Mouse (Mus musculus): Measurements from ENCODE around the gene Mlec. TPM values are rescaled to one million over a fixed set of nuclear protein-coding genes. Genes with fewer than 3 reads are reported as not detected.

Mlec gene
- polyA plus RNA-seq, 1 experiment from 2014 or later = 53.6 TPM

GRCm38 (mm10) chr5:115099991-115100390 lies 58.0 kb downstream of the Mlec start:
- 80% methylated on average over 9 of the region's 9 CpGs for WGBS
- peaks cover 70% of the 10 kb centered on the region for H3K36me3 ChIP-seq (ENCODE audit: control insufficient read depth, insufficient read depth, low read length)
- ATAC-seq (ENCODE audit: insufficient number of reproducible peaks, insufficient read depth, low FRiP score, low read depth) = no peak
- H3K4me2 ChIP-seq (ENCODE audit: low read length) = no peak overlapping the region
- H3K4me1 ChIP-seq (ENCODE audit: control insufficient read depth in 2 of 2, insufficient read depth in 2 of 2, low read length in 2 of 2) = no peaks in the 10 kb centered on the region; a peak in 1 of 4 replicates
- H3K4me3 ChIP-seq (ENCODE audit: control insufficient read depth in 1 of 2, insufficient read depth in 1 of 2, low read depth in 1 of 2, low read length in 2 of 2) = no peak overlapping the region
- H3K27ac ChIP-seq (replicated peaks in 1 of 2; ENCODE audit: control insufficient read depth in 1 of 2, insufficient read depth in 1 of 2, low read depth in 2 of 2, low read length in 2 of 2) = no peak overlapping the region
- H3K27me3 ChIP-seq (ENCODE audit: control insufficient read depth, insufficient read depth, low read length) = no peaks in the 10 kb centered on the region
- H3K9ac ChIP-seq (ENCODE audit: low read length) = no peak overlapping the region
- no peaks in the 10 kb centered on the region for H3K9me3 ChIP-seq (ENCODE audit: control insufficient read depth, low read length)

GRCm38 (mm10) chr5:115099530-115099929 lies 58.4 kb downstream of the Mlec start:
- Histone ChIP-seq H3K27ac (replicated peaks in 1 of 2; ENCODE audit: control insufficient read depth in 1 of 2, insufficient read depth in 1 of 2, low read depth in 2 of 2, low read length in 2 of 2) (no peak overlapping the region), H3K36me3 (ENCODE audit: control insufficient read depth, insufficient read depth, low read length) (peaks cover 73% of the 10 kb centered on the region)
- no peak for ATAC-seq (ENCODE audit: insufficient number of reproducible peaks, insufficient read depth, low FRiP score, low read depth)

GRCm38 (mm10) chr5:115098195-115098594 lies 59.8 kb downstream of the Mlec start, which contains the start of gene Gm10401:
Gene Gm10401, minus strand, starts transcription at chr5:115098295.
- no peak within 1 kb of the TSS for H3K4me2 ChIP-seq (ENCODE audit: low read length)
- H3K9ac ChIP-seq (ENCODE audit: low read length) = no peak within 1 kb of the TSS
- peaks cover 74% of the 10 kb centered on the region for H3K36me3 ChIP-seq (ENCODE audit: control insufficient read depth, insufficient read depth, low read length)
- no peak for ATAC-seq (ENCODE audit: insufficient number of reproducible peaks, insufficient read depth, low FRiP score, low read depth)
- no peak within 1 kb of the TSS for H3K27ac ChIP-seq (replicated peaks in 1 of 2; ENCODE audit: control insufficient read depth in 1 of 2, insufficient read depth in 1 of 2, low read depth in 2 of 2, low read length in 2 of 2)
- 89% methylated on average over 8 of the region's 8 CpGs for WGBS
- H3K27me3 ChIP-seq (ENCODE audit: control insufficient read depth, insufficient read depth, low read length) = no peaks in the 10 kb centered on the region
- peaks cover 0 to 8% of the 10 kb centered on the region in 2 experiments; a peak in 3 of 4 replicates for H3K4me1 ChIP-seq (ENCODE audit: control insufficient read depth in 2 of 2, insufficient read depth in 2 of 2, low read length in 2 of 2)
- no peaks in the 10 kb centered on the region for H3K9me3 ChIP-seq (ENCODE audit: control insufficient read depth, low read length)
- H3K4me3 ChIP-seq (ENCODE audit: control insufficient read depth in 1 of 2, insufficient read depth in 1 of 2, low read depth in 1 of 2, low read length in 2 of 2) = no peak within 1 kb of the TSS

More at GRCm38 (mm10) chr5:115099530-115099929, 58.4 kb downstream of the Mlec start:
- WGBS = 77% methylated on average over 5 of the region's 5 CpGs
- no peak overlapping the region for H3K4me3 ChIP-seq (ENCODE audit: control insufficient read depth in 1 of 2, insufficient read depth in 1 of 2, low read depth in 1 of 2, low read length in 2 of 2)
- H3K27me3 ChIP-seq (ENCODE audit: control insufficient read depth, insufficient read depth, low read length) = no peaks in the 10 kb centered on the region
- no peaks in the 10 kb centered on the region; a peak in 1 of 4 replicates for H3K4me1 ChIP-seq (ENCODE audit: control insufficient read depth in 2 of 2, insufficient read depth in 2 of 2, low read length in 2 of 2)
- no peak overlapping the region for H3K4me2 ChIP-seq (ENCODE audit: low read length)
- no peak overlapping the region for H3K9ac ChIP-seq (ENCODE audit: low read length)
- H3K9me3 ChIP-seq (ENCODE audit: control insufficient read depth, low read length) = no peaks in the 10 kb centered on the region

Other genes with a start within 250 kb of the Mlec start
- gene Oasl1, start 234.9 kb downstream of the Mlec start, polyA plus RNA-seq (2014; fragmentation: Nextera tagmentation; extraction: Ambion mirVana) = 0.45 and 0.70 TPM in 2 replicates
- gene 2210016L21Rik, start 216.0 kb downstream of the Mlec start, polyA plus RNA-seq (2014; fragmentation: Nextera tagmentation; extraction: Ambion mirVana) = 38.5 and 38.8 TPM in 2 replicates
- gene Hnf1a, start 187.1 kb downstream of the Mlec start, polyA plus RNA-seq (2014; fragmentation: Nextera tagmentation; extraction: Ambion mirVana) = not detected in 2 replicates
- gene Sppl3, start 147.0 kb downstream of the Mlec start, polyA plus RNA-seq (2014; fragmentation: Nextera tagmentation; extraction: Ambion mirVana) = 35.1 and 39.9 TPM in 2 replicates
- gene Gm10401, start 59.9 kb downstream of the Mlec start, polyA plus RNA-seq (2014; fragmentation: Nextera tagmentation; extraction: Ambion mirVana) = 20.6 and 31.5 TPM in 2 replicates
- gene Acads, start 38.8 kb downstream of the Mlec start, polyA plus RNA-seq (2014; fragmentation: Nextera tagmentation; extraction: Ambion mirVana) = 58.9 and 89.5 TPM in 2 replicates
- 17.5 and 20.5 TPM in 2 replicates for gene Unc119b, start 23.2 kb downstream of the Mlec start, polyA plus RNA-seq (2014; fragmentation: Nextera tagmentation; extraction: Ambion mirVana)
- 0.77 and 0.98 TPM in 2 replicates for gene Cabp1, start 36.2 kb upstream of the Mlec start, polyA plus RNA-seq (2014; fragmentation: Nextera tagmentation; extraction: Ambion mirVana)
- gene Pop5, start 77.7 kb upstream of the Mlec start, polyA plus RNA-seq (2014; fragmentation: Nextera tagmentation; extraction: Ambion mirVana) = 62.8 and 66.7 TPM in 2 replicates
- 77.1 and 83.9 TPM in 2 replicates for gene Rnf10, start 114.7 kb upstream of the Mlec start, polyA plus RNA-seq (2014; fragmentation: Nextera tagmentation; extraction: Ambion mirVana)
- gene Coq5, start 121.5 kb upstream of the Mlec start, polyA plus RNA-seq (2014; fragmentation: Nextera tagmentation; extraction: Ambion mirVana) = 75.1 and 82.1 TPM in 2 replicates
- 1,218 and 1,301 TPM in 2 replicates for gene Dynll1, start 142.8 kb upstream of the Mlec start, polyA plus RNA-seq (2014; fragmentation: Nextera tagmentation; extraction: Ambion mirVana)
- gene Srsf9, start 169.0 kb upstream of the Mlec start, polyA plus RNA-seq (2014; fragmentation: Nextera tagmentation; extraction: Ambion mirVana) = 95.0 and 104 TPM in 2 replicates
- gene Gatc, start 183.0 kb upstream of the Mlec start, polyA plus RNA-seq (2014; fragmentation: Nextera tagmentation; extraction: Ambion mirVana) = 28.3 and 29.1 TPM in 2 replicates
- gene Triap1, start 183.0 kb upstream of the Mlec start, polyA plus RNA-seq (2014; fragmentation: Nextera tagmentation; extraction: Ambion mirVana) = 42.9 and 47.6 TPM in 2 replicates
- 1,685 and 1,706 TPM in 2 replicates for gene Cox6a1, start 190.8 kb upstream of the Mlec start, polyA plus RNA-seq (2014; fragmentation: Nextera tagmentation; extraction: Ambion mirVana)

Measured in heart, embryonic 14.5 days (tissue).